Mouse (Mus musculus) mature B cell (primary cell): ENCODE data around the gene Gp5.
"Not testable (repeated sequence)": the region's sequence is repeated elsewhere in the genome, so short reads cannot be mapped to it uniquely, and the experiment has no call there.

Source experiments
- in situ Hi-C: fragments of 300-500 bp; cut with MboI; formaldehyde crosslinking; loops from 2 replicates; pipeline ENCODE4 v1.14.3; 2019

Gene Gp5

GRCm38 (mm10) chr16:30310647-30311046 lies at the start of gene Gp5:
Gene Gp5 (minus strand): TSS chr16:30310779.
- in situ Hi-C loops, result no loop called here

- in situ Hi-C loops, result not testable (repeated sequence)
Observed at GRCm38 (mm10) chr16:30353489-30353888, 42.9 kb upstream of the Gp5 start.

GRCm38 (mm10) chr16:30314236-30314635 lies 3.7 kb upstream of the Gp5 start:
- in situ Hi-C loops, result no loop called here

- in situ Hi-C loops, result no loop called here
Observed at GRCm38 (mm10) chr16:30310171-30310515, 436 bp downstream of the Gp5 start.

GRCm38 (mm10) chr16:30309395-30310170 lies 996 bp downstream of the Gp5 start:
- in situ Hi-C loops, result no loop called here

GRCm38 (mm10) chr16:30308616-30309394 lies 1.8 kb downstream of the Gp5 start:
- in situ Hi-C loops, result no loop called here

GRCm38 (mm10) chr16:30307961-30308615 lies 2.5 kb downstream of the Gp5 start:
- in situ Hi-C loops, result no loop called here

GRCm38 (mm10) chr16:30307306-30307705 lies 3.3 kb downstream of the Gp5 start:
- in situ Hi-C loops, result no loop called here

- in situ Hi-C loops, result no loop called here
Observed at GRCm38 (mm10) chr16:30306102-30306501, 4.5 kb downstream of the Gp5 start.

GRCm38 (mm10) chr16:30304236-30304635 lies 6.3 kb downstream of the Gp5 start:
- in situ Hi-C loops, result no loop called here

GRCm38 (mm10) chr16:30303411-30303810 lies 7.2 kb downstream of the Gp5 start:
- in situ Hi-C loops, result no loop called here

- in situ Hi-C loops, result no loop called here
Observed at GRCm38 (mm10) chr16:30302686-30303085, 7.9 kb downstream of the Gp5 start.

GRCm38 (mm10) chr16:30299711-30300277 lies 10.8 kb downstream of the Gp5 start:
- in situ Hi-C loops, result no loop called here

GRCm38 (mm10) chr16:30297450-30297849 lies 13.1 kb downstream of the Gp5 start:
- in situ Hi-C loops, result no loop called here

GRCm38 (mm10) chr16:30296601-30297275 lies 13.8 kb downstream of the Gp5 start:
- in situ Hi-C loops, result no loop called here

- in situ Hi-C loops, result no loop called here
Observed at GRCm38 (mm10) chr16:30295106-30295505, 15.5 kb downstream of the Gp5 start.

- in situ Hi-C loops, result no loop called here
Observed at GRCm38 (mm10) chr16:30290436-30290835, 20.1 kb downstream of the Gp5 start.

GRCm38 (mm10) chr16:30285701-30286100 lies 24.9 kb downstream of the Gp5 start:
- in situ Hi-C loops, result no loop called here

GRCm38 (mm10) chr16:30283743-30284337 lies 26.7 kb downstream of the Gp5 start:
- in situ Hi-C loops, result no loop called here

GRCm38 (mm10) chr16:30282844-30283495 lies 27.6 kb downstream of the Gp5 start, which contains the start of gene Lrrc15:
Gene Lrrc15 (minus strand): TSS chr16:30283256.
- in situ Hi-C loops, result no loop called here
